Mouse (Mus musculus) forelimb bud, embryonic 11.5 days (tissue): Measurements from ENCODE around the gene Nccrp1.
A peak's percentile ranks its signal among the peaks of the same experiment; 100 is the strongest.
"Not testable (repeated sequence)": the region's sequence is repeated elsewhere in the genome, so short reads cannot be mapped to it uniquely, and the experiment has no call there.

Experiments used
- DNase-seq: peaks from one replicate; pipeline ENCODE4 v3.0.0-alpha.2; 2012; ENCODE audit warnings: low read depth, low spot score

The Nccrp1 gene

GRCm38 (mm10) chr7:28570291-28570981, 23.4 kb upstream of the Nccrp1 start:
- no peak for DNase-seq

- peak; percentile 50 for DNase-seq
Observed at GRCm38 (mm10) chr7:28568253-28568652, 21.2 kb upstream of the Nccrp1 start.

- DNase-seq, result no peak
Observed at GRCm38 (mm10) chr7:28567539-28567938, 20.5 kb upstream of the Nccrp1 start.

GRCm38 (mm10) chr7:28565407-28565806, 18.4 kb upstream of the Nccrp1 start:
- DNase-seq, result no peak

- no peak for DNase-seq
Observed at GRCm38 (mm10) chr7:28562951-28563350, 15.9 kb upstream of the Nccrp1 start.

GRCm38 (mm10) chr7:28562371-28562770, 15.3 kb upstream of the Nccrp1 start:
- DNase-seq, result no peak

GRCm38 (mm10) chr7:28561967-28562366, 14.9 kb upstream of the Nccrp1 start:
- no peak for DNase-seq

- DNase-seq, result no peak
Observed at GRCm38 (mm10) chr7:28560856-28561255, 13.8 kb upstream of the Nccrp1 start.

- DNase-seq, result no peak
Observed at GRCm38 (mm10) chr7:28558486-28558885, 11.4 kb upstream of the Nccrp1 start.

- DNase-seq, result no peak
Observed at GRCm38 (mm10) chr7:28557708-28558107, 10.7 kb upstream of the Nccrp1 start.

- no peak for DNase-seq
Observed at GRCm38 (mm10) chr7:28557069-28557468, 10.0 kb upstream of the Nccrp1 start.

GRCm38 (mm10) chr7:28555939-28556535, 9.0 kb upstream of the Nccrp1 start:
- DNase-seq, result no peak

GRCm38 (mm10) chr7:28553076-28553475, 6.0 kb upstream of the Nccrp1 start:
- DNase-seq, result no peak

- no peak for DNase-seq
Observed at GRCm38 (mm10) chr7:28547628-28548027, 574 bp upstream of the Nccrp1 start.

GRCm38 (mm10) chr7:28546649-28547048, 405 bp downstream of the Nccrp1 start:
- DNase-seq, result no peak

GRCm38 (mm10) chr7:28545891-28546210, 1.2 kb downstream of the Nccrp1 start:
- DNase-seq, result no peak

GRCm38 (mm10) chr7:28545048-28545890, 1.8 kb downstream of the Nccrp1 start:
- DNase-seq, result peak; percentile 21

- DNase-seq, result peak; percentile 19
Observed at GRCm38 (mm10) chr7:28544051-28544601, 2.9 kb downstream of the Nccrp1 start.

- no peak for DNase-seq
Observed at GRCm38 (mm10) chr7:28540526-28540925, 6.5 kb downstream of the Nccrp1 start, which contains the start of gene Sycn. Gene Sycn (plus strand): TSS chr7:28540885.

GRCm38 (mm10) chr7:28538886-28539285, 8.2 kb downstream of the Nccrp1 start:
- not testable (repeated sequence) for DNase-seq

- DNase-seq, result no peak
Observed at GRCm38 (mm10) chr7:28532005-28532404, 15.0 kb downstream of the Nccrp1 start.
